Mouse (Mus musculus) E14TG2a.4 (cell line): ENCODE data around the gene Nrip1.

Source experiments
- CTCF ChIP-seq: conservative IDR thresholded peaks from 2 replicates; pipeline ENCODE4 v1.5.1; 2014; ENCODE audit warnings: low read length
- NANOG ChIP-seq: IDR thresholded peaks from 2 replicates; pipeline ENCODE4 v1.6.1; 2014; ENCODE audit warnings: borderline replicate concordance, low read length, mixed read lengths
- POU5F1 ChIP-seq: IDR thresholded peaks from 2 replicates; pipeline ENCODE4 v1.6.1; 2014; ENCODE audit warnings: low read length, borderline replicate concordance

DNA sequence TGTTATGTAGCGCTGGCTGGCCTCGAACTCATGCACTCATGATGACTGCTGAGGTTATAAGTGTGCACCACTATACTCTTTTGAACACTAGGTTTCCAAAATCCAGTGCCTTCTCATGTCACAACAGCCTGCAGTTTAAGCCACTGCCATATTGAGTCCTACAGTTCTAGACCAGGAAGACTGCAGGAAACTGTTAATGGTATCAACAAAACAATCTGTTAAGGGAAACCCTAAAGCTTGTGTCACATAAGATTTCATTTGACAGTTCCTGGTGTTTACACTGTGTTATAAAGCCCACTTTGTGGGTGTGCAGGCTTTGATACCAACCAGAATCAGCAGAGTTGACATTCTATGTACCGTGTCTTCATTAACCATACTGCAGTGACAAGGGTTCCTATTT lies 3.6 kb upstream of the Nrip1 start:
- no peak for TF ChIP-seq CTCF
- no peak for TF ChIP-seq NANOG
- no peak for TF ChIP-seq POU5F1
